Mouse (Mus musculus) megakaryocyte, embryonic 14.5 days (primary cell): ENCODE measurements at regions not wholly inside any gene's neighbourhood (a gene's known extent, or its start where the extent isn't known, plus 50 kb on each side); places are given as distances from the start of the nearest gene placed in this dataset.

ENCODE experiments used
- H3K27me3 ChIP-seq: replicated peaks from 2 replicates; pipeline ENCODE3; 2012; ENCODE audit warnings: inconsistent platforms
- H3K36me3 ChIP-seq: replicated peaks from 2 replicates; pipeline ENCODE3; 2012; ENCODE audit warnings: low read length, inconsistent platforms, mixed read lengths
- H3K4me1 ChIP-seq: 2 replicates; pipeline ENCODE4 v1.6.1; 2012; ENCODE audit warnings: inconsistent platforms
- H3K4me3 ChIP-seq: replicated peaks from 2 replicates; pipeline ENCODE3; 2012; ENCODE audit warnings: moderate library complexity, mild to moderate bottlenecking, inconsistent platforms
- H3K9me3 ChIP-seq: 2 replicates; pipeline ENCODE4 v1.6.1; 2012; ENCODE audit warnings: inconsistent platforms
- FLI1 ChIP-seq: IDR thresholded peaks from 2 replicates; pipeline ENCODE4 v1.6.1; 2012; ENCODE audit warnings: low read length, inconsistent platforms, mixed read lengths
- GATA1 ChIP-seq: IDR thresholded peaks from 3 replicates; pipeline ENCODE4 v1.6.1; 2012; ENCODE audit warnings: mixed read lengths, low read length, inconsistent platforms, borderline replicate concordance

GRCm38 (mm10) chr3:80058722-80059121 is 174.4 kb downstream of the Fam198b start:
- Histone ChIP-seq H3K4me3 (no peak overlapping the region), H3K36me3 (no peaks in the 10 kb centered on the region), H3K4me1 (peaks cover 14% of the 10 kb centered on the region), H3K27me3 (no peaks in the 10 kb centered on the region), H3K9me3 (no peaks in the 10 kb centered on the region)
- TF ChIP-seq FLI1 (no peak), GATA1 (no peak)

- Histone ChIP-seq H3K4me1 (peaks cover 4% of the 10 kb centered on the region; the same call in 1 of the 2 replicates), H3K36me3 (no peaks in the 10 kb centered on the region), H3K27me3 (peaks cover 4% of the 10 kb centered on the region), H3K4me3 (no peak overlapping the region), H3K9me3 (no peaks in the 10 kb centered on the region)
- TF ChIP-seq FLI1 (no peak), GATA1 (no peak)
Measured at GRCm38 (mm10) chr3:80070726-80071125, 186.4 kb downstream of the Fam198b start.

GRCm38 (mm10) chr3:80079801-80080418 is 195.6 kb downstream of the Fam198b start:
- H3K27me3 ChIP-seq = no peaks in the 10 kb centered on the region
- TF ChIP-seq FLI1 (no peak), GATA1 (no peak)
- peak overlapping the region; percentile 85 for H3K4me3 ChIP-seq
- H3K9me3 ChIP-seq = peaks cover 9% of the 10 kb centered on the region
- no peaks in the 10 kb centered on the region for H3K36me3 ChIP-seq
- H3K4me1 ChIP-seq = peaks cover 5% of the 10 kb centered on the region

- Histone ChIP-seq H3K4me3 (no peak overlapping the region), H3K4me1 (peaks cover 5% of the 10 kb centered on the region), H3K27me3 (peaks cover 5% of the 10 kb centered on the region), H3K9me3 (peaks cover 9% of the 10 kb centered on the region), H3K36me3 (no peaks in the 10 kb centered on the region)
- no peak for TF ChIP-seq FLI1
- no peak for TF ChIP-seq GATA1
Measured at GRCm38 (mm10) chr3:80081210-80081609, 196.9 kb downstream of the Fam198b start.

GRCm38 (mm10) chr3:80082780-80083519 is 198.6 kb downstream of the Fam198b start:
- H3K27me3 ChIP-seq = peaks cover 5% of the 10 kb centered on the region
- H3K4me1 ChIP-seq = peaks cover 5% of the 10 kb centered on the region
- H3K36me3 ChIP-seq = no peaks in the 10 kb centered on the region
- H3K4me3 ChIP-seq = no peak overlapping the region
- H3K9me3 ChIP-seq = peaks cover 6% of the 10 kb centered on the region
- no peak for TF ChIP-seq FLI1
- no peak for TF ChIP-seq GATA1

- H3K4me3 ChIP-seq = no peak overlapping the region
- peaks cover 5% of the 10 kb centered on the region for H3K4me1 ChIP-seq
- H3K9me3 ChIP-seq = no peaks in the 10 kb centered on the region
- TF ChIP-seq GATA1 = no peak
- no peak for TF ChIP-seq FLI1
- no peaks in the 10 kb centered on the region for H3K36me3 ChIP-seq
- peaks cover 5% of the 10 kb centered on the region for H3K27me3 ChIP-seq
Measured at GRCm38 (mm10) chr3:80084168-80084567, 199.8 kb downstream of the Fam198b start.

- Histone ChIP-seq H3K27me3 (no peaks in the 10 kb centered on the region), H3K9me3 (no peaks in the 10 kb centered on the region), H3K4me3 (no peak overlapping the region), H3K36me3 (no peaks in the 10 kb centered on the region), H3K4me1 (no peaks in the 10 kb centered on the region; the same call in 1 of the 2 replicates)
- TF ChIP-seq FLI1 = no peak
- no peak for TF ChIP-seq GATA1
Measured at GRCm38 (mm10) chr3:80099625-80100024, 215.3 kb downstream of the Fam198b start.

- no peaks in the 10 kb centered on the region for H3K27me3 ChIP-seq
- H3K4me3 ChIP-seq = no peak overlapping the region
- no peaks in the 10 kb centered on the region for H3K9me3 ChIP-seq
- no peaks in the 10 kb centered on the region for H3K36me3 ChIP-seq
- no peak for TF ChIP-seq FLI1
- H3K4me1 ChIP-seq = no peaks in the 10 kb centered on the region
Measured at GRCm38 (mm10) chr3:80120177-80120736, 235.9 kb downstream of the Fam198b start.

- no peaks in the 10 kb centered on the region for H3K27me3 ChIP-seq
- H3K9me3 ChIP-seq = no peaks in the 10 kb centered on the region
- TF ChIP-seq FLI1 (no peak), GATA1 (no peak)
- H3K4me1 ChIP-seq = no peaks in the 10 kb centered on the region
- H3K36me3 ChIP-seq = no peaks in the 10 kb centered on the region
- no peak overlapping the region for H3K4me3 ChIP-seq
Measured at GRCm38 (mm10) chr3:80123666-80124065, 239.3 kb downstream of the Fam198b start.

- Histone ChIP-seq H3K27me3 (no peaks in the 10 kb centered on the region), H3K9me3 (peaks cover 4% of the 10 kb centered on the region; the same call in 1 of the 2 replicates), H3K4me1 (no peaks in the 10 kb centered on the region), H3K36me3 (no peaks in the 10 kb centered on the region), H3K4me3 (no peak overlapping the region)
- TF ChIP-seq GATA1 (no peak), FLI1 (no peak)
Measured at GRCm38 (mm10) chr3:80124621-80125020, 240.3 kb downstream of the Fam198b start.
